Mouse (Mus musculus) CH12.LX (cell line): ENCODE measurements at regions not wholly inside any gene's neighbourhood (a gene's known extent, or its start where the extent isn't known, plus 50 kb on each side); places are given as distances from the start of the nearest gene placed in this dataset.

Source experiments
- DNase-seq: peaks from one replicate; pipeline ENCODE4 v3.0.0-alpha.2; 2013; ENCODE audit errors: extremely low read depth
- H3K27ac ChIP-seq: 2 replicates; pipeline ENCODE4 v1.5.1; 2012; ENCODE audit warnings: low read depth, mild to moderate bottlenecking, control low read depth, moderate library complexity; ENCODE audit not compliant: insufficient read depth
- H3K27me3 ChIP-seq: replicated peaks from 2 replicates; pipeline ENCODE3; 2012; ENCODE audit warnings: inconsistent platforms
- H3K36me3 ChIP-seq, 2 experiments: replicated peaks in 1 of 2; 2 replicates each; pipeline versions ENCODE3 to v1.6.1; 2012; ENCODE audit warnings: inconsistent platforms in 1 of 2, low read length in 1 of 2, mild to moderate bottlenecking in 1 of 2, mixed read lengths in 1 of 2, moderate library complexity in 1 of 2; ENCODE audit not compliant: control insufficient read depth in 1 of 2, insufficient read depth in 1 of 2
- H3K4me1 ChIP-seq, 2 experiments: 2 replicates each; pipeline ENCODE4 v1.6.1; 2012; ENCODE audit warnings: inconsistent platforms in 1 of 2, moderate library complexity in 1 of 2; ENCODE audit not compliant: insufficient read depth in 2 of 2, control insufficient read depth in 1 of 2
- H3K4me2 ChIP-seq: 2 replicates; pipeline ENCODE4 v1.6.1; 2012; ENCODE audit warnings: low read depth, mild to moderate bottlenecking, control low read depth; ENCODE audit not compliant: poor library complexity, insufficient read depth, severe bottlenecking
- H3K4me3 ChIP-seq, 3 experiments: fragments of 150-350 bp in 1 of 3; sonication (generic) in 1 of 3; replicated peaks in 1 of 3; 2 replicates each; pipeline versions ENCODE3 to v1.5.1; 2011 to 2012; ENCODE audit warnings: low read depth in 2 of 3, low read length in 2 of 3, mild to moderate bottlenecking in 2 of 3, moderate library complexity in 2 of 3, control low read depth in 1 of 3, improper control_type of control experiment in 1 of 3, inconsistent platforms in 1 of 3, mixed read lengths in 1 of 3; ENCODE audit not compliant: poor library complexity in 1 of 3
- H3K79me2 ChIP-seq: replicated peaks from 2 replicates; pipeline ENCODE4 v1.6.1; 2012; ENCODE audit warnings: mild to moderate bottlenecking, moderate library complexity; ENCODE audit not compliant: control insufficient read depth, poor library complexity, insufficient read depth, severe bottlenecking; ENCODE audit errors: extremely low read depth
- H3K9ac ChIP-seq: 2 replicates; pipeline ENCODE4 v1.6.1; 2012; ENCODE audit warnings: low read depth, mild to moderate bottlenecking, control low read depth, moderate library complexity; ENCODE audit not compliant: insufficient read depth
- H3K9me3 ChIP-seq: replicated peaks from 2 replicates; pipeline ENCODE3; 2012; ENCODE audit warnings: low read length, inconsistent platforms, mixed read lengths
- BHLHE40 ChIP-seq: IDR thresholded peaks from 2 replicates; pipeline ENCODE4 v1.6.1; 2011; ENCODE audit warnings: mild to moderate bottlenecking, low read depth, low read length, improper control_type of control experiment
- CHD1 ChIP-seq: IDR thresholded peaks from 2 replicates; pipeline ENCODE4 v1.6.1; 2012; ENCODE audit warnings: low read depth, low read length, improper control_type of control experiment, inconsistent platforms
- ELF1 ChIP-seq: IDR thresholded peaks from 2 replicates; pipeline ENCODE4 v1.6.1; 2014; ENCODE audit warnings: low read depth, mild to moderate bottlenecking, inconsistent platforms, low read length, improper control_type of control experiment
- ETS1 ChIP-seq: conservative IDR thresholded peaks from 2 replicates; pipeline ENCODE4 v1.6.1; 2012; ENCODE audit warnings: low read depth, mild to moderate bottlenecking, inconsistent platforms, low read length, improper control_type of control experiment, moderate library complexity
- IRF4 ChIP-seq: IDR thresholded peaks from 2 replicates; pipeline ENCODE4 v1.6.1; 2014; ENCODE audit warnings: low read depth, mild to moderate bottlenecking, inconsistent platforms, low read length, improper control_type of control experiment
- MAFK ChIP-seq: IDR thresholded peaks from 2 replicates; pipeline ENCODE4 v1.6.1; 2011; ENCODE audit warnings: low read length, improper control_type of control experiment; ENCODE audit not compliant: insufficient replicate concordance
- MAX ChIP-seq: IDR thresholded peaks from 2 replicates; pipeline ENCODE4 v1.6.1; 2011; ENCODE audit warnings: low read length, improper control_type of control experiment
- MAZ ChIP-seq: IDR thresholded peaks from 2 replicates; pipeline ENCODE4 v1.6.1; 2012; ENCODE audit warnings: low read depth, mild to moderate bottlenecking, inconsistent platforms, low read length, improper control_type of control experiment, moderate library complexity
- MXI1 ChIP-seq: IDR thresholded peaks from 2 replicates; pipeline ENCODE4 v1.6.1; 2011; ENCODE audit warnings: mild to moderate bottlenecking, low read depth, low read length, improper control_type of control experiment
- NRF1 ChIP-seq: IDR thresholded peaks from 2 replicates; pipeline ENCODE4 v1.6.1; 2014; ENCODE audit warnings: low read depth, mild to moderate bottlenecking, inconsistent platforms, low read length, improper control_type of control experiment, moderate library complexity
- POLR2A ChIP-seq: IDR thresholded peaks from 2 replicates; pipeline ENCODE4 v1.6.1; 2011; ENCODE audit warnings: low read depth, mild to moderate bottlenecking, improper control_type of control experiment, low read length
- POLR2AphosphoS2 ChIP-seq: IDR thresholded peaks from 2 replicates; pipeline ENCODE4 v1.6.1; 2011; ENCODE audit warnings: low read depth, low read length, improper control_type of control experiment
- SMC3 ChIP-seq: IDR thresholded peaks from 2 replicates; pipeline ENCODE4 v1.6.1; 2011; ENCODE audit warnings: low read depth, low read length, improper control_type of control experiment
- UBTF ChIP-seq: IDR thresholded peaks from 2 replicates; pipeline ENCODE4 v1.6.1; 2012; ENCODE audit warnings: low read depth, mild to moderate bottlenecking, inconsistent platforms, low read length, improper control_type of control experiment, moderate library complexity
- dilution Hi-C: fragments of 300-500 bp; cut with MboI; formaldehyde crosslinking; loops from 2 replicates; pipeline ENCODE4 v1.14.3; 2020; ENCODE audit warnings: low sequenced_read_pairs; ENCODE audit not compliant: extremely low pct_unique_long_range_greater_than_20kb, extremely low pct_ligation_motif_present
- in situ Hi-C: fragments of 300-500 bp; cut with MboI; formaldehyde crosslinking; loops from 3 replicates; pipeline ENCODE4 v1.14.3; 2019; ENCODE audit warnings: low sequenced_read_pairs, low pct_ligation_motif_present, low pct_unique_long_range_greater_than_20kb, mixed read lengths

- Histone ChIP-seq H3K9ac (no peak overlapping the region), H3K9me3 (no peaks in the 10 kb centered on the region), H3K27ac (no peak overlapping the region), H3K36me3 (no peaks in the 10 kb centered on the region), H3K4me3 (no peak overlapping the region), H3K4me1 (no peaks in the 10 kb centered on the region), H3K27me3 (no peaks in the 10 kb centered on the region), H3K79me2 (no peaks in the 10 kb centered on the region), H3K4me2 (no peak overlapping the region)
- TF ChIP-seq NRF1, result no peak
- no peak for TF ChIP-seq CHD1
- TF ChIP-seq SMC3, result no peak
- DNase-seq, result no peak
- in situ Hi-C loops, result no loop called here
- dilution Hi-C loops, result no loop called here
Measured at GRCm38 (mm10) chr4:31699296-31699695, 264.6 kb upstream of the Map3k7 start.

GRCm38 (mm10) chr4:31714054-31714651 is 249.7 kb upstream of the Map3k7 start:
- Histone ChIP-seq H3K27me3 (no peaks in the 10 kb centered on the region), H3K4me2 (no peak overlapping the region), H3K27ac (no peak overlapping the region), H3K79me2 (no peaks in the 10 kb centered on the region), H3K9me3 (no peaks in the 10 kb centered on the region), H3K4me1 (peaks cover 0 to 7% of the 10 kb centered on the region in 2 experiments; a peak in 2 of 4 replicates), H3K36me3 (no peaks in the 10 kb centered on the region), H3K9ac (no peak overlapping the region), H3K4me3 (no peak overlapping the region)
- no peak for DNase-seq
- dilution Hi-C loops (no loop called here), in situ Hi-C loops (no loop called here)
- TF ChIP-seq BHLHE40 (no peak), MAZ (no peak), MAX (no peak), ETS1 (no peak), POLR2A (no peak), MAFK (no peak), POLR2AphosphoS2 (no peak), MXI1 (no peak), ELF1 (no peak)

- TF ChIP-seq MAX (no peak), IRF4 (no peak), POLR2AphosphoS2 (no peak), UBTF (no peak), MXI1 (no peak)
- no peak for DNase-seq
- H3K9ac ChIP-seq, result no peak overlapping the region
- no peaks in the 10 kb centered on the region for H3K79me2 ChIP-seq
- no peaks in the 10 kb centered on the region for H3K9me3 ChIP-seq
- dilution Hi-C loops (no loop called here), in situ Hi-C loops (no loop called here)
- H3K27ac ChIP-seq, result no peak overlapping the region
- H3K4me2 ChIP-seq, result no peak overlapping the region
- H3K27me3 ChIP-seq, result no peaks in the 10 kb centered on the region
- no peak overlapping the region for H3K4me3 ChIP-seq
- H3K36me3 ChIP-seq, result no peaks in the 10 kb centered on the region
- H3K4me1 ChIP-seq, result peaks cover 0 to 12% of the 10 kb centered on the region in 2 experiments; a peak in 2 of 4 replicates
Measured at GRCm38 (mm10) chr4:31723501-31723900, 240.4 kb upstream of the Map3k7 start.
